Mouse (Mus musculus): ENCODE data around the gene Frg2f1. TPM values are rescaled to one million over a fixed set of nuclear protein-coding genes. Genes with fewer than 3 reads are reported as not detected.

Gene Frg2f1
- 6.0 and 6.3 TPM in 2 replicates for polyA plus RNA-seq (2015; fragmentation: Nextera tagmentation; extraction: Ambion mirVana)

- Histone ChIP-seq H3K27me3 (no peaks in the 10 kb centered on the region), H3K4me1 (peaks cover 19% of the 10 kb centered on the region), H3K4me2 (replicated peaks) (peak within 1 kb of the TSS; percentile 78), H3K36me3 (no peaks in the 10 kb centered on the region), H3K9me3 (replicated peaks) (no peaks in the 10 kb centered on the region), H3K27ac (replicated peaks) (peak within 1 kb of the TSS; percentile 98), H3K9ac (peak within 1 kb of the TSS; percentile 93), H3K4me3 (replicated peaks) (peak within 1 kb of the TSS; percentile 95)
- ATAC-seq (ENCODE audit: insufficient number of reproducible peaks, low FRiP score, low TSS enrichment, low read depth), result peak; percentile 93
- WGBS, result under 1% methylated on average over 76 of the region's 85 CpGs
Observed at GRCm38 (mm10) chr4:119539031-119539824, at the start of gene Frg2f1. TSS of gene Frg2f1 (minus strand) at chr4:119539529.

- Histone ChIP-seq H3K36me3 (peaks cover 18% of the 10 kb centered on the region; the same call in 1 of the 2 replicates), H3K4me1 (no peaks in the 10 kb centered on the region), H3K4me3 (replicated peaks) (no peak overlapping the region), H3K27ac (replicated peaks) (no peak overlapping the region), H3K9ac (no peak overlapping the region), H3K27me3 (no peaks in the 10 kb centered on the region), H3K9me3 (replicated peaks) (no peaks in the 10 kb centered on the region), H3K4me2 (replicated peaks) (no peak overlapping the region)
- ATAC-seq (ENCODE audit: insufficient number of reproducible peaks, low FRiP score, low TSS enrichment, low read depth), result no peak
- WGBS, result 95% methylated on average over 2 of the region's 2 CpGs
Observed at GRCm38 (mm10) chr4:119588037-119588436, 48.7 kb upstream of the Frg2f1 start.

- ATAC-seq (ENCODE audit: insufficient number of reproducible peaks, low FRiP score, low TSS enrichment, low read depth), result peak; percentile 69; the same call in 1 of the 2 replicates
- H3K9ac ChIP-seq, result no peak overlapping the region
- WGBS, result 71% methylated on average over 3 of the region's 3 CpGs
Observed at GRCm38 (mm10) chr4:119575459-119575858, 36.1 kb upstream of the Frg2f1 start.

GRCm38 (mm10) chr4:119574504-119574903, 35.2 kb upstream of the Frg2f1 start:
- Histone ChIP-seq H3K27ac (replicated peaks) (no peak overlapping the region), H3K9me3 (replicated peaks) (no peaks in the 10 kb centered on the region), H3K36me3 (peaks cover 7% of the 10 kb centered on the region; the same call in 1 of the 2 replicates), H3K4me1 (0 out of 2 replicates have a peak, but pooled peaks cover 4% of the 10 kb centered on the region), H3K4me3 (replicated peaks) (no peak overlapping the region), H3K27me3 (no peaks in the 10 kb centered on the region), H3K9ac (no peak overlapping the region), H3K4me2 (replicated peaks) (no peak overlapping the region)
- 82% methylated on average over 2 of the region's 2 CpGs for WGBS
- no peak for ATAC-seq (ENCODE audit: insufficient number of reproducible peaks, low FRiP score, low TSS enrichment, low read depth)

More at GRCm38 (mm10) chr4:119575459-119575858, 36.1 kb upstream of the Frg2f1 start:
- peaks cover 7% of the 10 kb centered on the region; the same call in 1 of the 2 replicates for H3K36me3 ChIP-seq
- no peak overlapping the region for H3K27ac ChIP-seq (replicated peaks)
- H3K27me3 ChIP-seq, result no peaks in the 10 kb centered on the region
- no peak overlapping the region for H3K4me2 ChIP-seq (replicated peaks)
- H3K9me3 ChIP-seq (replicated peaks), result no peaks in the 10 kb centered on the region
- H3K4me1 ChIP-seq, result 0 out of 2 replicates have a peak, but pooled peaks cover 4% of the 10 kb centered on the region
- no peak overlapping the region for H3K4me3 ChIP-seq (replicated peaks)

GRCm38 (mm10) chr4:119572682-119573081, 33.4 kb upstream of the Frg2f1 start:
- no peak overlapping the region for H3K4me2 ChIP-seq (replicated peaks)
- no peak overlapping the region for H3K4me3 ChIP-seq (replicated peaks)
- H3K9me3 ChIP-seq (replicated peaks), result no peaks in the 10 kb centered on the region
- H3K27ac ChIP-seq (replicated peaks), result no peak overlapping the region
- peaks cover 7% of the 10 kb centered on the region; the same call in 1 of the 2 replicates for H3K36me3 ChIP-seq
- H3K9ac ChIP-seq, result no peak overlapping the region
- 0 out of 2 replicates have a peak, but pooled peaks cover 4% of the 10 kb centered on the region for H3K4me1 ChIP-seq
- ATAC-seq (ENCODE audit: insufficient number of reproducible peaks, low FRiP score, low TSS enrichment, low read depth), result no peak
- H3K27me3 ChIP-seq, result no peaks in the 10 kb centered on the region
- 83% methylated on average over 3 of the region's 3 CpGs for WGBS

- Histone ChIP-seq H3K36me3 (peaks cover 7% of the 10 kb centered on the region; the same call in 1 of the 2 replicates), H3K27ac (replicated peaks) (no peak overlapping the region), H3K4me2 (replicated peaks) (no peak overlapping the region), H3K4me3 (replicated peaks) (no peak overlapping the region), H3K9me3 (replicated peaks) (no peaks in the 10 kb centered on the region), H3K27me3 (no peaks in the 10 kb centered on the region), H3K4me1 (0 out of 2 replicates have a peak, but pooled peaks cover under 1% of the 10 kb centered on the region), H3K9ac (no peak overlapping the region)
- 65% methylated on average over 4 of the region's 4 CpGs for WGBS
- ATAC-seq (ENCODE audit: insufficient number of reproducible peaks, low FRiP score, low TSS enrichment, low read depth), result no peak
Observed at GRCm38 (mm10) chr4:119566322-119566835, 27.1 kb upstream of the Frg2f1 start.

- no peak for ATAC-seq (ENCODE audit: insufficient number of reproducible peaks, low FRiP score, low TSS enrichment, low read depth)
- no peaks in the 10 kb centered on the region for H3K27me3 ChIP-seq
- H3K36me3 ChIP-seq, result peaks cover 7% of the 10 kb centered on the region; the same call in 1 of the 2 replicates
- H3K4me3 ChIP-seq (replicated peaks), result no peak overlapping the region
- H3K4me1 ChIP-seq, result no peaks in the 10 kb centered on the region
- no peaks in the 10 kb centered on the region for H3K9me3 ChIP-seq (replicated peaks)
- H3K4me2 ChIP-seq (replicated peaks), result no peak overlapping the region
- H3K9ac ChIP-seq, result no peak overlapping the region
- H3K27ac ChIP-seq (replicated peaks), result no peak overlapping the region
Observed at GRCm38 (mm10) chr4:119563136-119563535, 23.8 kb upstream of the Frg2f1 start.

- ATAC-seq (ENCODE audit: insufficient number of reproducible peaks, low FRiP score, low TSS enrichment, low read depth), result no peak
- WGBS, result 53% methylated on average over 2 of the region's 2 CpGs
- H3K9me3 ChIP-seq (replicated peaks), result no peaks in the 10 kb centered on the region
Observed at GRCm38 (mm10) chr4:119555466-119555865, 16.1 kb upstream of the Frg2f1 start.

GRCm38 (mm10) chr4:119550864-119551263, 11.5 kb upstream of the Frg2f1 start:
- Histone ChIP-seq H3K9me3 (replicated peaks) (no peaks in the 10 kb centered on the region), H3K4me2 (replicated peaks) (no peak overlapping the region), H3K36me3 (no peaks in the 10 kb centered on the region), H3K27me3 (no peaks in the 10 kb centered on the region), H3K4me1 (no peaks in the 10 kb centered on the region), H3K9ac (no peak overlapping the region), H3K4me3 (replicated peaks) (no peak overlapping the region), H3K27ac (replicated peaks) (no peak overlapping the region)
- WGBS, result 79% methylated on average over 1 of the region's 1 CpGs
- no peak for ATAC-seq (ENCODE audit: insufficient number of reproducible peaks, low FRiP score, low TSS enrichment, low read depth)

More at GRCm38 (mm10) chr4:119555466-119555865, 16.1 kb upstream of the Frg2f1 start:
- Histone ChIP-seq H3K4me1 (no peaks in the 10 kb centered on the region), H3K27ac (replicated peaks) (no peak overlapping the region), H3K9ac (no peak overlapping the region), H3K27me3 (no peaks in the 10 kb centered on the region), H3K36me3 (no peaks in the 10 kb centered on the region), H3K4me3 (replicated peaks) (no peak overlapping the region), H3K4me2 (replicated peaks) (no peak overlapping the region)

- WGBS, result 8% methylated on average over 10 of the region's 10 CpGs
- Histone ChIP-seq H3K4me2 (replicated peaks) (peak overlapping the region; percentile 61), H3K27me3 (no peaks in the 10 kb centered on the region), H3K36me3 (no peaks in the 10 kb centered on the region), H3K4me3 (replicated peaks) (peak overlapping the region; percentile 95), H3K4me1 (peaks cover 19% of the 10 kb centered on the region), H3K9me3 (replicated peaks) (no peaks in the 10 kb centered on the region), H3K9ac (peak overlapping the region; percentile 93; the same call in 1 of the 2 replicates), H3K27ac (replicated peaks) (peak overlapping the region; percentile 98)
- no peak for ATAC-seq (ENCODE audit: insufficient number of reproducible peaks, low FRiP score, low TSS enrichment, low read depth)
Observed at GRCm38 (mm10) chr4:119540533-119540890, 1.2 kb upstream of the Frg2f1 start.

GRCm38 (mm10) chr4:119539836-119540532, 655 bp upstream of the Frg2f1 start:
- WGBS, result under 1% methylated on average over 59 of the region's 76 CpGs
- Histone ChIP-seq H3K4me1 (peaks cover 19% of the 10 kb centered on the region), H3K27me3 (no peaks in the 10 kb centered on the region), H3K9me3 (replicated peaks) (no peaks in the 10 kb centered on the region), H3K4me3 (replicated peaks) (peak overlapping the region; percentile 95), H3K4me2 (replicated peaks) (peak overlapping the region; percentile 61), H3K9ac (peak overlapping the region; percentile 93), H3K27ac (replicated peaks) (peak overlapping the region; percentile 98), H3K36me3 (no peaks in the 10 kb centered on the region)
- peak; percentile 86 for ATAC-seq (ENCODE audit: insufficient number of reproducible peaks, low FRiP score, low TSS enrichment, low read depth)
